Mouse (Mus musculus) megakaryocyte progenitor cell, adult 5-6 weeks (primary cell): ENCODE data around the gene Mybphl. TPM values are rescaled to one million over a fixed set of nuclear protein-coding genes. Genes with fewer than 3 reads are reported as not detected.
A peak's percentile ranks its signal among the peaks of the same experiment; 100 is the strongest.

Experiments used
- ATAC-seq: replicated peaks from 2 replicates; pipeline ENCODE4 v1.8.0; 2016; ENCODE audit warnings: mild to moderate bottlenecking, moderate TSS enrichment, inconsistent platforms; ENCODE audit not compliant: poor library complexity
- total RNA-seq, 2 experiments: library from RNA; stranded (forward) in 1 of 2; stranded (reverse) in 1 of 2; fragments of 157-497, 149-512 nt in 1 of 2; fragments of 200-1000 nt in 1 of 2; gene quantifications; 2 replicates each; pipeline versions ENCODE4 v1.2.3 to v1.2.4; 2015 to 2017

Gene Mybphl
- total RNA-seq, 2 experiments from 2014 or later: not detected

GRCm38 (mm10) chr3:108408517-108409008, 43.9 kb downstream of the Mybphl start:
- ATAC-seq: no peak

DNA sequence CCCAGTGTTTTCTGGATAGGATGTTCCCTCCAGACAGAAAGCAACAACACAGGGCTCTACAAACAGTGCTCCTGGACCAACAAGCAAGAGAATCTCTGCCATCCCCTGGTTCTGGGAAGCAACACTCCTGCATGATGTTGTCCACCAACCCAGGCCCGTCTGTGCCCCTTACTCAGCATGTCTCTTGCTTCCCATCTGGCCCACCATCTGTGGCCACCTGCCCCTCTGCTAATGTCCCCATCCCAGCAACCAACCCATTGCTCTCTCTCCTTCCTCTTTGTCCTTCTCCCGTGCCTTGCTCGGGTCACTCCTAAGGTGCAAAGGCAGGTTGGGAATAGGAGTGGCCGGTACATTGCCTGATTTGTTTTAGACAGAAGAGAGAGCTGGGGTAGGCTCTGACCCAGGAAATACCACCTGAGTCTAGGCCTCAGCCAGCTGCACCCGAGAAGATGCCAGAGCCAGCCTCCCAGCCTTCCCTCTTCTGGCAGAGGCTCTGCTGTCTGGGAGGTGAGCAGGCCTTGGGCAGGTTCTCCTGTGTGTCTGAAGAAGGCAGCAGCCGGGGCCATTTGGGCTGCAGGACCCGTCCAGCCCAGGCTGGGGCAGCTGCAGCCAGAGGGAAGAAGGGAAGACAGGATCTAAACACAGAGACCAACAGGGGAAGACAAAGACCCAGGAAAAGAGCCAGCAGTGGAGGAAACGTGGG, 45.1 kb downstream of the Mybphl start:
- no peak for ATAC-seq

- ATAC-seq: no peak
Measured at GRCm38 (mm10) chr3:108410359-108410714, 45.6 kb downstream of the Mybphl start.

DNA sequence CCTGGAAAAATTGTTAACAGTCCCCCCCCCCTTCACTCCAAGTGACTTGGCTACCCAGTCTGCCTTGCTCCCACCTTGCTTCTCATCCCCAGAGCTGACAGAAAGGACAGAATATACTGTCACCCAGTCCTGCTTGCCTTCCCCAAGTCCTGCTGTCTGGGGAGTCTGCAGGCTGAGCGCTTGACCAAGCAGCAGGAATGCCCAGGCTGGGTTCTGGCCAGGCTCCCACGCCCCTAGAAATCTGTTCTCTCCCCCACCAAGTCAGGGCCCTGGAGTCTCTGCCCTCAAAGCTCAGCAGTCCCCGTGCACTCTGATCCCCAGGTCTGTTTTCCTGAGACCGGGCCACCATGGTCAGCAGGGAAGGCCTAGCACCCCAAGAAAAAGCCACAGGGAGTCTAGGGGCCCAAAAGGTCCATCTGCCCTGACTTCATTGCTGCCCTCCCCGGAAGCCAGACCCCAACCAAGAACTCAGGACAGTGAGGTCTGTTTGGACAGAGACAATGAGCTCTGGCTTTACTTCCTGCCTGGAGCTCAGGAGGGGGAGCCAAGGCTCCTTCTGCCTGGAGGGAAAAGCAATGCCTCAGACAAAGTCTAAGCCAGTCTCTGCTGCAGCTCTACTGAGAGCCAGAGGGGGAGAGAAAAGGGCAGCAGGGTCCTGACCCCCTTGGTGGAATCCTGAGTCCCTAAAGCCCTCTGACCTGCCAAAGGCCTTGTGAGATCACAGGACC, 46.5 kb downstream of the Mybphl start:
- ATAC-seq: no peak

- ATAC-seq: no peak
Measured at GRCm38 (mm10) chr3:108411754-108412121, 47.0 kb downstream of the Mybphl start.

- no peak for ATAC-seq
Measured at GRCm38 (mm10) chr3:108413634-108414360, 49.1 kb downstream of the Mybphl start.

DNA sequence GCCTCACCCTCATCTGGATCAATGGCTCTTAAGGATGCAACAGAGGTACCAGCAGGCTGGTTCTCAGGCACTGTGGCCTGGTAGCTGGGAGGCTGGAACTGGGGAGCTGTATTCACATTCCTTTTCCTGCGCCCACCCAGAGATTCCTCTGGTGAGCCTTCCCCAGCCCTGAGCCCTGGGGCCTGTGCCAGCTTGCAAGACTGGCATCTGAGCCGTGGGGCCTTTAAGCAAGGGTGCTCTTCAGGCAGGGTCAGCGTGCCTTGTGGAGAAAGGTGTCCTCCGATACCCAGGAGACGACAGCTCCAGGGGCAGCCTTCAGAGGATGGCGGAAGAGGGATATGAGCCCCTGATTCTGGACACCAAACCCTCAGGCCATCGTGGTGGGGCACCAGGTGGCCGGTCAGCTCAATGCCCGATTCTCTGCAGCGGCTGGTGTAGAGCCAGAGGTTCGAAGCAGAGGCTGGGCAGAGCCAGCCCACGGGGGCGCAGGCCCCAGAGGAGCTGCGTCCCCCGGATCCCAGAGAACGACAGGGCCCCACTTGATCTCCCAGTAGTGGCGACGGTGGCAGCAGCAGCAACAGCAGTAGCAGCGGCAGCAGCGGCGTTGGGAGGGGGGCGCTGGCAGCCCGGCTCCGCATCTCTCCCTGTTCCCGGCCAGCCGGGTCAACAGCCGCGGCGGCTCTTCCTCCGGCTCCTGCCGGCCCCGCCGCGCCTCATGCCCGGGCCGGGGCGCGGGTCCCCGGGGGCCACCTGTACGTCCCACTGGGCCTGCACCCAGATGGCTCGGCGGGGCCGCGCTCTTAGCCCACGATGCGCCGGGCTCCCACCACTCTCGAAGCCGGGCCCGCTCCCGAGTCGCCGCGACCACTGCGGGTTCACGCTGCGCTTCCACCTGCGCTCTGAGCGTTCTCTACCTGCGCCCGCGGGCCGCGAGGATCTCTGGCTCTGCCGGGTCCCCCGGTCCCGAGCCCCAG, 50.4 kb downstream of the Mybphl start, which contains the start of gene Celsr2:
Gene Celsr2 (minus strand): TSS at position 696 of the 974 bp plus-strand sequence.
- peak; percentile 12 for ATAC-seq

DNA sequence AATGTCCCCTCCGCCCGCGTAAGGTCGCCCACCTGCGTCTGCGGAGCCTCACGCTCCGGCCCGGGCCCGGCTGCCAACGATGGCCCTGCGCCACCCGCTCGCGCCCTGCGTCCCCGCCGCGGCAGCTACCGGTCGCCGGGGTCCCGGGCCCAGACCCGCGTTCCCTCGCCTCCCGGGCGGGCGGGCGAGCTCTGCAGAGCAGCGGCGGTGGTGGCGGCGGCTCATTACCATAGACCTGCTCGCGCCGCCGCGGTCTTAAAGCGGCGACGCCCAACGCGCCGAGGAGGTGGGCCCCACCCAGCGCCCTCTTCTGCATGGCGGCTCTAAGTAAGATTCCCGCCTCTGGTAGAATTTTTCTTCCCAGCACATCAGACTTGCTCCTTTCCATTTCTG, 51.1 kb downstream of the Mybphl start:
- peak; percentile 89 for ATAC-seq

GRCm38 (mm10) chr3:108423006-108423405, 58.3 kb downstream of the Mybphl start:
- ATAC-seq: no peak

DNA sequence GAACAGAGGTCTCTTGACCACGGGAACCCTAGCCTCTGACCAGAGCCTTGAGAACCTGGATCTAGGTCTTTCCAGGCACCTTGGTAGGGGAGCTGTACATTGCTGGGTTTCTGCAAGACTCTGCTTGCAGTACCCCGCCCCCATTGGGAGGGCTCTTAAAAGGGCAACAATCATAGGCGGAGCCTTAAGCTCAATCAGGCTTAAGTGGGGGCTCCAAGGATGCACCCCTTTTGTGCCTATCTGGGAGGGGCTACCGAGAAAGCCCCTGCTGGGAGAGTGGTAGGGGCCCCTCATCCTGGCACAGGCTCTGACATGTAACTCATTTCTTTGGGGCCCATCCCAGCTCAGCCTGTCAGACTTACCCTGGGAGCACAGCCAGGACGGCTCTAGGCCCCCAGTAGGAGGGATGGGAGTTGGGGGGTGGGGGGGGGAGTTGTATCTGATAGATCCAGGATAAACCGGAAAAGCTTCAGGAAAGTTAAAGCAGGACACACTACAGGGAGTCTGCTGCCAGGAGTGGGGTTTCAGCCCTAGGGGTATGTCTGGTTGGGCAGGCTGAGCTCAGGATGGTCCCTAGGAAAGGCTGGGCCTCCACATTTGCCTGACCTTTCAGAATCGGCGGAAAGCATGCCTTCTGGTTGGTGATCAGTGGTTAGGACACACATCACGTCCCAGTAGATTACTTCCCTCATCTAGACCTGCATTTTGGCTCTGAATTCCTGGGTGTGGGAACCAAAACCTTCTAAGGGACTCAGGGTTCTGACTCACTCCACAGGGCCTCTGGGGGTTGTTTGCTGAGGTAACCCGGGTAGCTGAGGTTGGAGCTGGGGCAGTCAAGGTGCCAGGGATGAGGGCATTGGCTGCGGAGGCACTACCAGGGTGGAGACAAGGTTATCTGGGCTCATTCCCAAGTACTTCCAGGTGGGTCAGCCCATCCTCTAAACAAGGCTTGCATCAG, 59.4 kb downstream of the Mybphl start:
- ATAC-seq: peak; percentile 52

DNA sequence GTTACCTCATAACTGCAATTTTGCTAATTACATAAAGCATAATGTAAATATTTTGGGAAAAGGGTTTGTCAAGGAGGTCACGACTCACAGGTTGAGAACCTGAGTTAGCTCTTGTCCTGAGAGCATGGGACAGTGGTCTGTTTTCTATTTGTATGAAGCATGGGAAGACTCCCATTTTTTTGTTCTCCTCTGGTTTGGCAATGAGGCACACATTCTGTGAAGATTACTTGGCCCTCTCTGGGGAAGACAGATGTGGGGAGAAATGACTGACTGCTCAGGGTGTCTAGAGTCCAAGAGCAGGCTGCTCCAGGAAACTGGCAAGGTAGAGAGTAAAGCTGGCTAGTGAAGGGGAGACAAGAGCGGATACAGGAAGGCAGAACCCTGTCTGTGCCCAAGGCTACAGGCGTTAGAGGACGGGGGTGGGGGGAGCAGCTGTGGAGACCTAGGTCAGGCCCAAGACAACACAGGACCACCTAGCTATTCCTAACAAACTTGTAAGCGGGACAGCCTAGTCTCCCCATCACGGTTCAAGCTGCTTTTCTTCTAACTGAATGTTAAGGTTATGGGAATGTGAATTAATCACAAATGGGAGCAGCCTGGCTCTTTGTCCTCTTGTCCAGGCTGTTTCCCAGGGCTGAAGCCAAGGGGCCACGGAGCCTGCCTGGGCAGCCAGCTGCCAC, 60.4 kb downstream of the Mybphl start:
- no peak for ATAC-seq

DNA sequence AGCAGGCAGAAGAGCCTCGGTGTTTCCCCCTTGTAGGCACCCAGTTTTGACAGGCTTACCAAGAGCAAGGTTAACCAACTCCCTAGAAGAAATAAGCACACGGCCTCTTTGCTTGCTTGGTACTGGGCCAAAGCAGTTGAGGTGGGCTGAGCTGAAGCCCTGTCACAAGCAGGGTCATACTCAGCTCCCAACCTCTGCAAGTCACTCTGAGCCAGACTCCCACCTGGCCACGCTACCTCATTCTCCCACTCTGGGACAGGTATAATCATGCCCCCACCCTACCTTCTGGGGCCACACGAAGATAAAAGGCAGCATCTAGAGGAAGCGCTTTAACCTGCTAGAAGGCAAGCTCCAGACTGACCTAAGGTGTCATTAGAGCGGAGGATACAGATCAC, 60.9 kb downstream of the Mybphl start:
- ATAC-seq: no peak

Other genes starting within 250 kb of the Mybphl start
- gene Gnai3, start 218.8 kb upstream of the Mybphl start, total RNA-seq (2015): 143 and 147 TPM in 2 replicates
- gene Gnai3, start 218.8 kb upstream of the Mybphl start, total RNA-seq (2017): 167 TPM in 2 replicates
- not detected in 2 replicates for gene Gpr61, start 210.0 kb upstream of the Mybphl start, total RNA-seq (2015)
- not detected in 2 replicates for gene Gpr61, start 210.0 kb upstream of the Mybphl start, total RNA-seq (2017)
- 1.3 and 1.8 TPM in 2 replicates for gene Amigo1, start 178.6 kb upstream of the Mybphl start, total RNA-seq (2015)
- gene Amigo1, start 178.6 kb upstream of the Mybphl start, total RNA-seq (2017): 2.3 and 3.6 TPM in 2 replicates
- gene Cyb561d1, start 163.7 kb upstream of the Mybphl start, total RNA-seq (2015): 2.3 and 2.5 TPM in 2 replicates
- 3.7 and 5.4 TPM in 2 replicates for gene Cyb561d1, start 163.7 kb upstream of the Mybphl start, total RNA-seq (2017)
- 4.0 and 4.2 TPM in 2 replicates for gene Atxn7l2, start 154.0 kb upstream of the Mybphl start, total RNA-seq (2015)
- 1.6 and 3.0 TPM in 2 replicates for gene Atxn7l2, start 154.0 kb upstream of the Mybphl start, total RNA-seq (2017)
- not detected in 2 replicates for gene Sypl2, start 138.3 kb upstream of the Mybphl start, total RNA-seq (2015)
- gene Sypl2, start 138.3 kb upstream of the Mybphl start, total RNA-seq (2017): not detected in 2 replicates
- gene Psma5, start 108.0 kb upstream of the Mybphl start, total RNA-seq (2015): 308 and 312 TPM in 2 replicates
- gene Psma5, start 108.0 kb upstream of the Mybphl start, total RNA-seq (2017): 290 and 314 TPM in 2 replicates
- gene Sort1, start 80.8 kb upstream of the Mybphl start, total RNA-seq (2015): 53.8 and 58.9 TPM in 2 replicates
- gene Sort1, start 80.8 kb upstream of the Mybphl start, total RNA-seq (2017): 45.5 and 51.2 TPM in 2 replicates
- 7.7 and 10.3 TPM in 2 replicates for gene Psrc1, start 18.9 kb downstream of the Mybphl start, total RNA-seq (2015)
- gene Psrc1, start 18.9 kb downstream of the Mybphl start, total RNA-seq (2017): 10.2 and 14.1 TPM in 2 replicates
- 1.1 and 1.6 TPM in 2 replicates for gene Celsr2, start 50.6 kb downstream of the Mybphl start, total RNA-seq (2015)
- 0.20 and 0.42 TPM in 2 replicates for gene Celsr2, start 50.6 kb downstream of the Mybphl start, total RNA-seq (2017)
- 19.0 and 26.5 TPM in 2 replicates for gene Sars, start 80.3 kb downstream of the Mybphl start, total RNA-seq (2015)
- 249 and 357 TPM in 2 replicates for gene Sars, start 80.3 kb downstream of the Mybphl start, total RNA-seq (2017)
- gene 1700013F07Rik, start 169.2 kb downstream of the Mybphl start, total RNA-seq (2015): not detected in 2 replicates
- not detected in 2 replicates for gene 1700013F07Rik, start 169.2 kb downstream of the Mybphl start, total RNA-seq (2017)
- 0.20 and 0.27 TPM in 2 replicates for gene 5330417C22Rik, start 171.6 kb downstream of the Mybphl start, total RNA-seq (2015)
- gene 5330417C22Rik, start 171.6 kb downstream of the Mybphl start, total RNA-seq (2017): 0.20 and 0.25 TPM in 2 replicates
- 15.2 and 16.4 TPM in 2 replicates for gene Tmem167b, start 197.6 kb downstream of the Mybphl start, total RNA-seq (2015)
- 35.2 and 38.2 TPM in 2 replicates for gene Tmem167b, start 197.6 kb downstream of the Mybphl start, total RNA-seq (2017)
- gene Taf13, start 206.8 kb downstream of the Mybphl start, total RNA-seq (2015): 12.9 and 15.6 TPM in 2 replicates
- 13.2 and 15.9 TPM in 2 replicates for gene Taf13, start 206.8 kb downstream of the Mybphl start, total RNA-seq (2017)
- gene Wdr47, start 226.4 kb downstream of the Mybphl start, total RNA-seq (2015): 1.6 and 2.4 TPM in 2 replicates
- 4.1 and 8.9 TPM in 2 replicates for gene Wdr47, start 226.4 kb downstream of the Mybphl start, total RNA-seq (2017)